In genomic region chr11:79290473-79290872, GRCm38 (mm10) we compare ENCODE assay signal across 8 mouse cellular contexts. TPM values are rescaled to one million over a fixed set of nuclear protein-coding genes. Genes with fewer than 3 reads are reported as not detected.
DNase-seq lines count a peak whose midpoint lies in the region; ATAC-seq and TF ChIP-seq lines count a peak whose summit lies in the region.
"Had no signal": no experiment of that assay in that cellular context is flagged by ENCODE, and none has a peak within 500 bp of the region (broad histone marks: within the 10 kb centered on the region; RNA-seq: fewer than 3 reads in every experiment).

No protein-coding gene starts in this region.

- TF ChIP-seq CTCF in brain, embryonic 14.5 days (IDR thresholded peaks at IDR 0.05; ENCODE audit: borderline replicate concordance, extremely low read depth, insufficient read depth, insufficient read length), result peak; percentile 44; the same call in 1 of the 2 replicates
- TF ChIP-seq CTCF in stomach, postnatal 0 days (IDR thresholded peaks at IDR 0.05; ENCODE audit: low read depth), result peak; percentile 86

- no peak overlapping the region for H3K9ac ChIP-seq in liver, embryonic 12.5 days
- H3K9ac ChIP-seq in stomach, postnatal 0 days (ENCODE audit: low read length), result no peak overlapping the region

- H3K36me3 ChIP-seq in liver, embryonic 12.5 days, result no peaks in the 10 kb centered on the region
- no peaks in the 10 kb centered on the region for H3K36me3 ChIP-seq in stomach, postnatal 0 days (ENCODE audit: control insufficient read depth, insufficient read depth, low read length)

- DNase-seq in liver, result peak; percentile 31
- peak; percentile 91 for DNase-seq in NIH3T3 (ENCODE audit: low read depth)
- DNase-seq in brain, embryonic 14.5 days (ENCODE audit: low read depth), result peak; percentile 33
- DNase-seq in kidney, postnatal 4 days, result peak; percentile 66 to 75
- peak; percentile 61 for DNase-seq in stomach, postnatal 0 days (ENCODE audit: low spot score)
- DNase-seq in cerebellum, adult 18-20 months, result no peak

- H3K27ac ChIP-seq in liver, embryonic 12.5 days, result no peak overlapping the region
- H3K27ac ChIP-seq in stomach, postnatal 0 days (replicated peaks), result no peak overlapping the region

- no peak overlapping the region for H3K4me3 ChIP-seq in liver, embryonic 12.5 days
- no peak overlapping the region for H3K4me3 ChIP-seq in stomach, postnatal 0 days (ENCODE audit: low read depth, low read length)
- H3K4me3 ChIP-seq: erythroblast, embryonic 14.5 days had no signal

- H3K27me3 ChIP-seq in liver, embryonic 12.5 days (replicated peaks), result no peaks in the 10 kb centered on the region
- no peaks in the 10 kb centered on the region for H3K27me3 ChIP-seq in stomach, postnatal 0 days (ENCODE audit: control insufficient read depth, insufficient read depth, low read length)

- H3K9me3 ChIP-seq in liver, embryonic 12.5 days (replicated peaks), result no peaks in the 10 kb centered on the region
- no peaks in the 10 kb centered on the region for H3K9me3 ChIP-seq in stomach, postnatal 0 days (ENCODE audit: control insufficient read depth, low read length)

- no peak for ATAC-seq in liver, embryonic 12.5 days
- ATAC-seq in stomach, postnatal 0 days (ENCODE audit: low FRiP score, low TSS enrichment), result peak; percentile 64; the same call in 1 of the 2 replicates

- 45% methylated on average over 2 of the region's 2 CpGs for WGBS in liver, embryonic 12.5 days (ENCODE audit: insufficient replicate concordance)
- 50% methylated on average over 2 of the region's 2 CpGs for WGBS in stomach, postnatal 0 days

- TF ChIP-seq POLR2A in brain, embryonic 14.5 days (IDR thresholded peaks at IDR 0.05; ENCODE audit: borderline replicate concordance, extremely low read depth, insufficient read depth, insufficient read length, poor library complexity, severe bottlenecking), result no peak

- no peak overlapping the region for H3K4me2 ChIP-seq in liver, embryonic 12.5 days
- H3K4me2 ChIP-seq in stomach, postnatal 0 days (replicated peaks; ENCODE audit: low read depth), result no peak overlapping the region

- no peak for TF ChIP-seq EP300 in stomach, postnatal 0 days (optimal IDR thresholded peaks at IDR 0.05)

- peaks cover 24% of the 10 kb centered on the region for H3K4me1 ChIP-seq in liver, embryonic 12.5 days
- H3K4me1 ChIP-seq in stomach, postnatal 0 days (replicated peaks; ENCODE audit: control insufficient read depth, insufficient read depth), result no peaks in the 10 kb centered on the region

RNA-seq across cellular contexts. Expression of gene Gm9964, which starts 6.2 kb away (rescaled TPM):
- polyA plus RNA-seq in liver, embryonic 12.5 days (2016; fragmentation: Nextera tagmentation; extraction: Ambion mirVana), result not detected in 2 replicates
- polyA plus RNA-seq in brain, embryonic 14.5 days (2012; rRNA removed), result not detected in 2 replicates
- polyA plus RNA-seq in stomach, postnatal 0 days (2015; fragmentation: Nextera tagmentation; extraction: Ambion mirVana), result not detected in 2 replicates
- polyA plus RNA-seq: erythroblast, embryonic 14.5 days had no signal

RNA-seq across cellular contexts. Expression of gene Wsb1, which starts 36.0 kb away (rescaled TPM):
- polyA plus RNA-seq in liver, embryonic 12.5 days (2016; fragmentation: Nextera tagmentation; extraction: Ambion mirVana), result 56.4 and 61.6 TPM in 2 replicates
- polyA plus RNA-seq in brain, embryonic 14.5 days (2012; rRNA removed), result 730 and 1,148 TPM in 2 replicates
- 53.6 and 56.6 TPM in 2 replicates for polyA plus RNA-seq in stomach, postnatal 0 days (2015; fragmentation: Nextera tagmentation; extraction: Ambion mirVana)

RNA-seq across cellular contexts. Expression of gene Nf1, which starts 49.0 kb away (rescaled TPM):
- polyA plus RNA-seq in liver, embryonic 12.5 days (2016; fragmentation: Nextera tagmentation; extraction: Ambion mirVana), result 2.3 and 2.5 TPM in 2 replicates
- polyA plus RNA-seq in brain, embryonic 14.5 days (2012; rRNA removed), result 27.8 and 41.7 TPM in 2 replicates
- polyA plus RNA-seq in stomach, postnatal 0 days (2015; fragmentation: Nextera tagmentation; extraction: Ambion mirVana), result 2.6 and 3.2 TPM in 2 replicates

Comparison
In these comparisons a context has a peak if more than half of its experiments do, and no peak if none do; other contexts are left out.
1. DNase-seq: peak in liver (single experiment), NIH3T3 (single experiment), brain, embryonic 14.5 days (single experiment), kidney, postnatal 4 days (2 of 2) and stomach, postnatal 0 days (single experiment); none in cerebellum, adult 18-20 months (0 of 2).
2. RNA of gene Wsb1, which starts 36.0 kb away (polyA plus RNA-seq): 730 to 1,148 TPM in brain, embryonic 14.5 days; 56.4 to 61.6 TPM in liver, embryonic 12.5 days and 53.6 to 56.6 TPM in stomach, postnatal 0 days; every median in the first group is over 10 times any median in the second.